ENCODE assay signal across 9 mouse cellular contexts in the genomic region with DNA sequence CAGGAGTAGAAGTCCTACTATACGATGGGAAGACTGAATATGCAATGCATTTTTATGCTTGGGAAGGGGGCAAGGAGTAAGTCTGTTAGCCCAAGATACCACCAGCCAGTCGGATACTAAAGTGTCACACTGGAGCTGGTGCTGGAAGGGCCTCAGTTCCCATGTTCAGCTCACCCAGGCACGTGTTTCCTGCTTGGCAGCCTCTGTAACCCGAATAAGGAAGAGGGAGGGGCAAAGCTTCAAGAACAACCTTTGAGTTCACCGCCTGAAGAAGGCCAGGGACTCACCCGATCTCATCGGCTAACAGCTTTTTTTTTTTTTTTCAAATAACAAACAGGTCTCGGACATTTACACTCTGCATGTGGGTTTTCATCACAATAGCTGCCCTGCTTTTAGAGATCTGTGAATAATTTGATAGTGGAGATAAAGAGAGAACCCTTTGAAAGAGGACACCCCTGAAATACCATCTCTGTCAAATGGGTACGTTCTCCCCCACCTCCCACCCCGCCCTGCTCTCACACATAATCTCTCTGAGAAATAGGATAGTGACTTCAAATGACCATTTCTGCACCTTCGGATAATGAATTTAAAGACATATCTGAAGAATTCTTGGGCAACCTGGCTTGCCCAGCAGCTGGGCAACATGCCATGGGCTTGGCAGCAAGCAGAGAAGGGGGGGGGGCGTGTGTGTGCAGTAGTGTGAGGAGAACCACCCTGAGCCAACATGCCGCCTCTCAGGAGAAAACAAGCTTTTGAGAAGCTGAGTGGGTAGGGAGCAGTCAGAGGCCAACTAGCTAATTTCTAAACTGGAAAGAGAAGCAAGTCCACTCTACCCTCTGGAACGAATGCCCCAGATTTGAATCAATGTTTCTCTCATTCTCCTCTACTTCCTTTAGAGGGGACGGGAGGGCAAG.
A peak's percentile ranks its signal among the peaks of the same experiment; 100 is the strongest.
DNase-seq lines count a peak whose midpoint lies in the region; ATAC-seq and TF ChIP-seq lines count a peak whose summit lies in the region.
"Had no signal": no experiment of that assay in that cellular context is flagged by ENCODE, and none has a peak within 500 bp of the region (broad histone marks: within the 10 kb centered on the region; RNA-seq: fewer than 3 reads in every experiment).

No protein-coding gene starts in this region.

- H3K4me2 ChIP-seq in liver, embryonic 16.5 days (ENCODE audit: low read depth, low read length): no peak overlapping the region
- no peak overlapping the region for H3K4me2 ChIP-seq in liver, embryonic 11.5 days
- no peak overlapping the region for H3K4me2 ChIP-seq in intestine, embryonic 15.5 days (replicated peaks)
- no peak overlapping the region for H3K4me2 ChIP-seq in midbrain, embryonic 11.5 days
- H3K4me2 ChIP-seq: hindbrain, embryonic 15.5 days had no signal

- no peak for TF ChIP-seq POLR2A in bone marrow macrophage, adult 2 months (IDR thresholded peaks at IDR 0.05; ENCODE audit: borderline replicate concordance, low read depth, low read length)

- H3K9me3 ChIP-seq in liver, embryonic 16.5 days (replicated peaks; ENCODE audit: control insufficient read depth, low read length): no peaks in the 10 kb centered on the region
- no peaks in the 10 kb centered on the region for H3K9me3 ChIP-seq in liver, embryonic 11.5 days (ENCODE audit: control insufficient read depth, low read length)
- H3K9me3 ChIP-seq in intestine, embryonic 15.5 days: no peaks in the 10 kb centered on the region
- no peaks in the 10 kb centered on the region for H3K9me3 ChIP-seq in midbrain, embryonic 11.5 days (ENCODE audit: control insufficient read depth, low read length)

- H3K4me3 ChIP-seq in liver, embryonic 16.5 days (ENCODE audit: low read depth, low read length): no peak overlapping the region
- H3K4me3 ChIP-seq in liver, embryonic 11.5 days (ENCODE audit: low read depth, low read length): no peak overlapping the region
- no peak overlapping the region for H3K4me3 ChIP-seq in bone marrow macrophage, adult 2 months (ENCODE audit: insufficient read depth, low read length)
- no peak overlapping the region for H3K4me3 ChIP-seq in intestine, embryonic 15.5 days (replicated peaks)
- no peak overlapping the region for H3K4me3 ChIP-seq in macrophage (ENCODE audit: inconsistent target)
- H3K4me3 ChIP-seq in midbrain, embryonic 11.5 days (ENCODE audit: low read depth, low read length): no peak overlapping the region
- H3K4me3 ChIP-seq: hindbrain, embryonic 15.5 days had no signal

- no peak for TF ChIP-seq CTCF in bone marrow macrophage, adult 2 months (IDR thresholded peaks at IDR 0.05; ENCODE audit: low read depth, low read length)

- no peak for DNase-seq in liver, embryonic 11.5 days (ENCODE audit: low spot score)
- no peak for DNase-seq in midbrain, embryonic 11.5 days (ENCODE audit: low spot score, missing footprints)
- no peak for DNase-seq in left cerebral cortex, postnatal 25 days (ENCODE audit: low spot score in 2 of 2)
- no peak for DNase-seq in gastrocnemius, adult 18-20 months (ENCODE audit: low spot score)

- H3K4me1 ChIP-seq in liver, embryonic 16.5 days (ENCODE audit: control insufficient read depth, low read depth, low read length): no peaks in the 10 kb centered on the region
- no peaks in the 10 kb centered on the region; the same call in 1 of the 2 replicates for H3K4me1 ChIP-seq in liver, embryonic 11.5 days (replicated peaks; ENCODE audit: control insufficient read depth, insufficient read depth, low read length)
- H3K4me1 ChIP-seq in bone marrow macrophage, adult 2 months (ENCODE audit: control insufficient read depth, insufficient read depth, low read length): peaks cover 18% of the 10 kb centered on the region
- H3K4me1 ChIP-seq in intestine, embryonic 15.5 days (replicated peaks): peaks cover 4% of the 10 kb centered on the region
- H3K4me1 ChIP-seq in midbrain, embryonic 11.5 days (ENCODE audit: control insufficient read depth, insufficient read depth, low read length): no peaks in the 10 kb centered on the region
- H3K4me1 ChIP-seq: hindbrain, embryonic 15.5 days had no signal

- no peaks in the 10 kb centered on the region for H3K27me3 ChIP-seq in liver, embryonic 16.5 days (ENCODE audit: control insufficient read depth, insufficient read depth, low read depth, low read length)
- no peaks in the 10 kb centered on the region for H3K27me3 ChIP-seq in liver, embryonic 11.5 days (replicated peaks; ENCODE audit: control insufficient read depth, insufficient read depth, low read length)
- H3K27me3 ChIP-seq in intestine, embryonic 15.5 days (replicated peaks): no peaks in the 10 kb centered on the region
- H3K27me3 ChIP-seq in midbrain, embryonic 11.5 days (ENCODE audit: control insufficient read depth, insufficient read depth, low read length): no peaks in the 10 kb centered on the region
- H3K27me3 ChIP-seq: hindbrain, embryonic 15.5 days had no signal

- 40% methylated on average over 15 of the region's 15 CpGs for WGBS in liver, embryonic 16.5 days (ENCODE audit: insufficient replicate concordance)
- WGBS in liver, embryonic 11.5 days: 55% methylated on average over 15 of the region's 15 CpGs
- WGBS in intestine, embryonic 15.5 days: 51% methylated on average over 15 of the region's 15 CpGs
- WGBS in macrophage (ENCODE audit: missing documents): 35% methylated on average over 15 of the region's 15 CpGs
- WGBS in midbrain, embryonic 11.5 days: 79% methylated on average over 15 of the region's 15 CpGs

- intact Hi-C loops in left cerebral cortex, postnatal 25 days (cut with DNase I): no loop called here

- no peaks in the 10 kb centered on the region for H3K79me2 ChIP-seq in macrophage (ENCODE audit: inconsistent target)

- peak; percentile 21; the same call in 1 of the 2 replicates for ATAC-seq in liver, embryonic 16.5 days (ENCODE audit: low read depth)
- ATAC-seq in liver, embryonic 11.5 days (replicated peaks; ENCODE audit: low FRiP score): no peak
- ATAC-seq in intestine, embryonic 15.5 days: peak; percentile 83
- ATAC-seq in midbrain, embryonic 11.5 days (ENCODE audit: low FRiP score): no peak

- H3K27ac ChIP-seq in liver, embryonic 16.5 days (ENCODE audit: low read length): no peak overlapping the region
- H3K27ac ChIP-seq in liver, embryonic 11.5 days (ENCODE audit: low read depth, low read length): no peak overlapping the region
- peak overlapping the region; percentile 48 for H3K27ac ChIP-seq in bone marrow macrophage, adult 2 months (ENCODE audit: insufficient read depth, low read depth, low read length)
- no peak overlapping the region for H3K27ac ChIP-seq in intestine, embryonic 15.5 days
- H3K27ac ChIP-seq in macrophage: 0 out of 2 replicates have a peak overlapping the region, but pooled peaks have one; percentile 2
- no peak overlapping the region for H3K27ac ChIP-seq in midbrain, embryonic 11.5 days (ENCODE audit: low read depth, low read length)
- H3K27ac ChIP-seq: hindbrain, embryonic 15.5 days had no signal

- H3K36me3 ChIP-seq in liver, embryonic 16.5 days (ENCODE audit: control insufficient read depth, insufficient read depth): no peaks in the 10 kb centered on the region
- H3K36me3 ChIP-seq in liver, embryonic 11.5 days (ENCODE audit: control insufficient read depth, insufficient read depth, low read length): no peaks in the 10 kb centered on the region
- H3K36me3 ChIP-seq in intestine, embryonic 15.5 days: no peaks in the 10 kb centered on the region
- no peaks in the 10 kb centered on the region for H3K36me3 ChIP-seq in macrophage (ENCODE audit: inconsistent target)
- H3K36me3 ChIP-seq in midbrain, embryonic 11.5 days (ENCODE audit: control insufficient read depth, insufficient read depth, low read length): no peaks in the 10 kb centered on the region
- H3K36me3 ChIP-seq: hindbrain, embryonic 15.5 days had no signal

- no peak overlapping the region for H3K9ac ChIP-seq in liver, embryonic 16.5 days (ENCODE audit: low read depth, low read length)
- no peak overlapping the region for H3K9ac ChIP-seq in liver, embryonic 11.5 days (ENCODE audit: low read depth, low read length)
- no peak overlapping the region for H3K9ac ChIP-seq in intestine, embryonic 15.5 days
- no peak overlapping the region for H3K9ac ChIP-seq in midbrain, embryonic 11.5 days (ENCODE audit: low read length)
- H3K9ac ChIP-seq: hindbrain, embryonic 15.5 days had no signal

Comparison
In these comparisons a context has a peak if more than half of its experiments do, and no peak if none do; other contexts are left out.
1. ATAC-seq: peak in liver, embryonic 16.5 days (single experiment) and intestine, embryonic 15.5 days (single experiment); none in liver, embryonic 11.5 days (single experiment) and midbrain, embryonic 11.5 days (single experiment).
2. H3K27ac ChIP-seq: peak in bone marrow macrophage, adult 2 months (single experiment) and macrophage (single experiment); none in liver, embryonic 16.5 days (single experiment), liver, embryonic 11.5 days (single experiment), intestine, embryonic 15.5 days (single experiment) and midbrain, embryonic 11.5 days (single experiment).